Mouse (Mus musculus) heart, postnatal 25 days (tissue): ENCODE data around the gene Mitf. TPM values are rescaled to one million over a fixed set of nuclear protein-coding genes. Genes with fewer than 3 reads are reported as not detected.

Experiments used
- DNase-seq: peaks from one replicate; pipeline ENCODE4 v3.0.0; 2022; ENCODE audit warnings: low spot score
- intact Hi-C: fragments of 180-260 bp; cut with DNase I; formaldehyde crosslinking; loops from one replicate; pipeline ENCODE4 v1.15.1; 2025
- total RNA-seq, 2 experiments: library from RNA; stranded (reverse); gene quantifications; 2 replicates each; pipeline ENCODE4 v1.2.3; 2021

Gene Mitf
- total RNA-seq, 2 experiments from 2014 or later = 50.9 to 59.9 TPM

- intact Hi-C loops = no loop called here
- no peak for DNase-seq
Measured at GRCm38 (mm10) chr6:97871296-97872030, 64.6 kb downstream of the Mitf start.

GRCm38 (mm10) chr6:97873102-97873501 lies 66.2 kb downstream of the Mitf start:
- no peak for DNase-seq
- intact Hi-C loops = no loop called here

GRCm38 (mm10) chr6:97876990-97877389 lies 70.1 kb downstream of the Mitf start:
- no peak for DNase-seq
- intact Hi-C loops = no loop called here

- no peak for DNase-seq
- intact Hi-C loops = no loop called here
Measured at GRCm38 (mm10) chr6:97877492-97877891, 70.6 kb downstream of the Mitf start.

GRCm38 (mm10) chr6:97880363-97880762 lies 73.5 kb downstream of the Mitf start:
- intact Hi-C loops = loop anchor here (5.0 kb wide), 2 partner anchors 37 to 122 kb away; no protein-coding TSS in a partner anchor

GRCm38 (mm10) chr6:97881935-97882334 lies 75.1 kb downstream of the Mitf start:
- no peak for DNase-seq
- intact Hi-C loops = loop anchor here (5.0 kb wide), 2 partner anchors 35 to 120 kb away; no protein-coding TSS in a partner anchor

More at GRCm38 (mm10) chr6:97880363-97880762, 73.5 kb downstream of the Mitf start:
- no peak for DNase-seq

GRCm38 (mm10) chr6:97882931-97883330 lies 76.1 kb downstream of the Mitf start:
- no peak for DNase-seq
- intact Hi-C loops = loop anchor here (5.0 kb wide), 2 partner anchors 34 to 119 kb away; no protein-coding TSS in a partner anchor

- DNase-seq = no peak
- intact Hi-C loops = loop anchor here (5.0 kb wide), 2 partner anchors 34 to 119 kb away; no protein-coding TSS in a partner anchor
Measured at GRCm38 (mm10) chr6:97883496-97883895, 76.6 kb downstream of the Mitf start.

GRCm38 (mm10) chr6:97884971-97885370 lies 78.1 kb downstream of the Mitf start:
- DNase-seq = no peak
- intact Hi-C loops = loop anchor here (5.0 kb wide), 2 partner anchors 32 to 117 kb away; no protein-coding TSS in a partner anchor

GRCm38 (mm10) chr6:97885606-97886005 lies 78.8 kb downstream of the Mitf start:
- DNase-seq = no peak
- intact Hi-C loops = no loop called here

- intact Hi-C loops = no loop called here
- no peak for DNase-seq
Measured at GRCm38 (mm10) chr6:97887893-97888292, 81.0 kb downstream of the Mitf start.

GRCm38 (mm10) chr6:97888596-97888995 lies 81.7 kb downstream of the Mitf start:
- no peak for DNase-seq
- intact Hi-C loops = no loop called here

GRCm38 (mm10) chr6:97893546-97893945 lies 86.7 kb downstream of the Mitf start:
- DNase-seq = no peak
- intact Hi-C loops = no loop called here

- intact Hi-C loops = no loop called here
- no peak for DNase-seq
Measured at GRCm38 (mm10) chr6:97897191-97897590, 90.3 kb downstream of the Mitf start.

GRCm38 (mm10) chr6:97898085-97898484 lies 91.2 kb downstream of the Mitf start:
- no peak for DNase-seq
- intact Hi-C loops = no loop called here

GRCm38 (mm10) chr6:97901561-97901960 lies 94.7 kb downstream of the Mitf start:
- no peak for DNase-seq
- intact Hi-C loops = no loop called here

- no peak for DNase-seq
- intact Hi-C loops = no loop called here
Measured at GRCm38 (mm10) chr6:97902205-97902604, 95.4 kb downstream of the Mitf start.

GRCm38 (mm10) chr6:97914768-97915167 lies 107.9 kb downstream of the Mitf start:
- no peak for DNase-seq
- intact Hi-C loops = loop anchor here (5.0 kb wide), 2 partner anchors 32 to 88 kb away; no protein-coding TSS in a partner anchor

GRCm38 (mm10) chr6:97916386-97916903 lies 109.6 kb downstream of the Mitf start:
- DNase-seq = no peak
- intact Hi-C loops = loop anchor here (5.0 kb wide), 2 partner anchors 34 to 86 kb away; no protein-coding TSS in a partner anchor

- DNase-seq = peak; percentile 6
- intact Hi-C loops = loop anchor here (5.0 kb wide), 2 partner anchors 36 to 84 kb away; no protein-coding TSS in a partner anchor
Measured at GRCm38 (mm10) chr6:97918051-97918450, 111.2 kb downstream of the Mitf start.

- no peak for DNase-seq
- intact Hi-C loops = loop anchor here (5.0 kb wide), 2 partner anchors 36 to 84 kb away; no protein-coding TSS in a partner anchor
Measured at GRCm38 (mm10) chr6:97918481-97918880, 111.6 kb downstream of the Mitf start.
